Mouse (Mus musculus) embryonic fibroblast, embryonic 13.5 days (primary cell): ENCODE results near the gene Numb.

ENCODE experiments used
- CTCF ChIP-seq: IDR thresholded peaks from 2 replicates; pipeline ENCODE4 v1.5.1; 2011; ENCODE audit warnings: mild to moderate bottlenecking, control low read depth, low read length, moderate library complexity, borderline replicate concordance; ENCODE audit not compliant: insufficient read depth
- POLR2A ChIP-seq: IDR thresholded peaks from 2 replicates; pipeline ENCODE4 v1.6.1; 2011; ENCODE audit warnings: low read depth, mild to moderate bottlenecking, control low read depth, low read length, moderate library complexity

- no peak for TF ChIP-seq CTCF
- no peak for TF ChIP-seq POLR2A
These were observed 4.3 kb upstream of the Numb start for GRCm38 (mm10) chr12:83926061-83926460.
